Mouse (Mus musculus) c-Kit-negative CD71-positive TER-119-positive erythroid progenitor cells, embryonic 14.5 days (primary cell): ENCODE results near the gene Adamts12.

ENCODE experiments used
- DNase-seq: peaks from one replicate; pipeline ENCODE4 v3.0.0-alpha.2; 2013; ENCODE audit warnings: low read depth, low spot score

Gene Adamts12

DNA sequence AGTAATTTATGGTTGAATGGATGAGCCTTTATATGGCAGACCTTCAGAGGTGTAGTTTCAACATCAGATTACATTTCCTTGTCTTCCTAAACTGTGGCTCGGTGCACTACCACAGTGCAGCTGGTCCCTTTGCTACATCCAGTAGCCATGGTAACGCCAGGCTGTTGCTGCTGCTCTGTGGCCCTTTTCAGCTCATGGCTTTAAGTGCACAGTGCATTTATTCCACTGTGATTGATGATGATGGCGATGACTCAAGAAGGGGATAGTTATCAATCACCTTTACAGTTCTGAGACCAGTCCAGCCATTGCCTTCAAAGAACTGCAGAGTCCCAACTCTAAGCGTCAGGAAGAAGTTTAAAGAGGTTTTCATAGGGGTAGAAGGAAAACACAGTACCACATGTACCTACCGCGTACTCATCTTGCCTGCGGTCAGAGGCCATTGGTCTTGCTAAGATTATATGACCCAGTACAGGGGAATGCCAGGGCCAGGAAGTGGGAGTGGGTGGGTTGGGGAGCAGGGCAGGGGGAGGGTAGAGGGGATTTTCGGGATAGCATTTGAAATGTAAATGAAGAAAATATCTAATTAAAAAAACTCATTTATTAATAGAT, 18.5 kb downstream of the Adamts12 start:
- no peak for DNase-seq

DNA sequence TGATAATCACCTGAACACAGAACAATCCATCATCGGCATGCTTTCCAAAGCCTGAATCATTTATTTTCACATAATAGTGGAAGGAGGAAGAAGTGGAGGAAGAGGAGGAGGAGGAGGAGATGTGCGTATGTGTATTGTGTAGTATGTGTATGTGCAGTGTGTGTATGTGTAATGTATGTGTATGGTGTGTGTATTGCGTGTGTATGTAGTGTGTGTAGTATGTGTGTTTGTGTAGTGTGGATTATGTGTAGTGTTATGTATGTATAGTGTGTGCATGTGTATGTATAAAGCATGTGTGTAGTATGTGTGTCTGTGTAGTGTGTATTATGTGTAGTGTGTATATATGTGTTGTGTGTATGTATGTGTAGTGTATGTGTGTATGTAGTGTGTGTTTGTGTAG, 19.1 kb downstream of the Adamts12 start:
- DNase-seq, result no peak

DNA sequence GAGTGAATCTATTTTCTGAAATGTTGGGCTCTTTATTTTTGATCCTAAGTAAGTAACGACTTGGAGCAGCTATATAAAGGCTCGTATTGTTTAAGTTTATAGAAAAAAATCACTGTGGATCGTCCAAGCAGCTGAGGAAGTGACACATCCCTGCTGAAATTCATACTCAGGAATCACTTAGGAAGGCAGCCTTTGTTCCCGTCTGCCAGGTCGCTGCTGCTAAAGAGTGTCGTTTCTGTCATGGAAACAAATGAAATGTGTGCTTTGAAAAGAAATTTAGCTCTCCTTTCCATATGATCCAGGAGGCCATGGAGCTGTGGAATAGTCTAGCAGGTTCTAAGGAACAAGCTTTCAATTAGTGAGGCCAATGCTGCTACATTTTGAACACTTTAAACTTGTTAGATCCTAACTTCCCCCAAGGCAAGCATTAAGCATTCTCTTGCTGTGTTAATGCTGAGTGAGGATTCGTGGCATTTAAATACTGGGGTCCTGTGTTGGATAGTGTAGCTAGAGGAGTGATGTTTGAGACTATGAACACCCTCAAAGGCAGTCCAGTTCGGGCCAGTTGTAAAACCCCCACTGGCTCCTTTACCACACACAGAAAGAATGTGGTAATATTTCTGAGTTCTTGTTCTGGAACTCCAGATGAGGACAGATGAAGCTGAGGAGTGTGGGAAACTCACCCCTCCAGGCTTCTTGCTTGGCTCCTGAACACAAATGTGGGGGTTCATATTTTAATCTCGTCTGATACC, 19.8 kb downstream of the Adamts12 start:
- DNase-seq, result no peak

DNA sequence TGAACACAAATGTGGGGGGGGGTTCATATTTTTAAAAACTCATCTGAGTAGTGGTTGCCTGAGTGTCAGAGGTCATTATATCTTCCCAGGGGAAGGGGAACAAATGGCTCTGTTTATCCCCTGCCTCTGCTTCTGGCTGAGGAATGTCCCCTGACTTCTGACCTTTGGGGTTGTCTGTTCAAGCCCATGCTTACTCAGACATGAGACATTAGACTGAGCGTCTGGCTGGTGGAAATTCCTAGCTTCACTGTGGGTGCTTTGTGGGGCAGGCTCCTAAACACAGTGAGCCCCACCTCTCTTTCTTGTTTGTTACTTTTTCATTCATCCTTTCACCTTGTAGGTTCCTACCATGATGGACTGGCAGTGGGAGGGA, 20.4 kb downstream of the Adamts12 start:
- DNase-seq, result no peak

DNA sequence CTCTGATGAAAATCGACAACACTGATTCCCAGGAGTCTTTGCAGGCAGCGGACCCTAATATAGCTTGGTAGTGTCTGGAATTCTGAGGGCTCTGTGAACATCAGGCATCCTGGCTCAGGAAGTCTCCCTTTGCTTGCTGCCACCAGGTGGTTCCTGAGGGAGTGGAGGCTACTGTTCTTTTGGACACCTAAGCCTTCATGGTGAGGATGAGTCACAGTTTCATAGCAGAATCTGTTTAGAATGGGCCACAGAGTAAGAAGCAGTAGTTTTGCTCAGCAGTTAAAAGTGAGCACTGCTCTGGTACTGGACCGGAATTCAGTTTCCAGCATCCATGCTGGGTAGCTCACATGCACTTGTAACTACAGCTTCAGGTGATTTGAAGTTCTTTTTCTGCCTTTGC, 24.9 kb downstream of the Adamts12 start:
- DNase-seq, result no peak

DNA sequence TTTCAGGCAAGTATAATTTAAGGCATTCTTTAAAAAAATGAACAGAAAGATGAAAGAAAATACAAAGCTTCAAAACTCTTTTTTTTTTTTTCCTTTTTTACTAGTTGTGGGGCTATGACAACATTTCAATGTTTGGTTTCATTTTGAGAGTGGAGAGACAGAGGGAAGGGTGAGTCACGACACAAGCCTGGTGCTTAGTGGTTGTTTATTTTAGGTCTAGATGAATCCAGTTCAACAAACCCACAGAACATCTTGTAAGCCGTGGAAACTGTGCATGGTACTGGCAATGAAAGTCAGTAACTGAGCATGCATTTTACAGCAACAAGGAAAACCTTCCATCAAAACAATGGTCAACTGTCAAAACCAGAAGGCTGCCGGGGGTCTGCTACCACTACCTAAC, 31.0 kb downstream of the Adamts12 start:
- DNase-seq, result no peak

DNA sequence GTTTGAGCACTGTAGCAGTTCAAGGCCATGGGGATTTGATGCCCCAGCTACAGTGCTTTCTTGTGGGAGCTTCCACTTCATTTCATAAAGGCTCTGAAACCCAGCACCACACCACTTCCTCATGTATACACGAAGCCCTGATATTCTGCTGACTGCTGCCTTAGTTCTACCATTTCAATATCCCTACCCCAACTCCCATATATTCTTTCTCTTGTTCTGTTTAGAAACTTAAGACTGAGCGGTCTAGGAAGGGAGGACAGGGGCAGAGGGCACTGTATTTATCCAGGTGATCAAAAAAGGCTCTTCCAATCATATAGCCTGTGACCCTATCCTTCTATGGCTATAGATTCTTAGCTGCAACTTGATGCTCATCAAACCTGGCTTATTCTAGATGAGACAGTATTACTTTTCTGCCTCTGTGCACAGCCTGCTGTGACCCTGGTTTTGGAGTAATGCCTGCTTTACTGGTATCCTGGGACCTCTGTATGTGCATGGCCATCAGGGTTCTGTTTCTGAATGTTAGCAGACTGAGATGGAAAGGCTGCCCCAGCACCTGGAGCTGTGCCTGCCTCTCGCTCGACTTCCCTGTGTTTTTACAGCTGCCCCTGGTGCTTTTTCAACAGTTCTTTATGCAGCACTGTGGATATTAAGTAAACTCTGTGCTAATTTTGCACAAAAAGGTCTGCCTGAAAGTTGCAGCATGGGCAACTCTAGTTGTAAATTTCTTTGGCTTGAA, 33.5 kb downstream of the Adamts12 start:
- no peak for DNase-seq

DNA sequence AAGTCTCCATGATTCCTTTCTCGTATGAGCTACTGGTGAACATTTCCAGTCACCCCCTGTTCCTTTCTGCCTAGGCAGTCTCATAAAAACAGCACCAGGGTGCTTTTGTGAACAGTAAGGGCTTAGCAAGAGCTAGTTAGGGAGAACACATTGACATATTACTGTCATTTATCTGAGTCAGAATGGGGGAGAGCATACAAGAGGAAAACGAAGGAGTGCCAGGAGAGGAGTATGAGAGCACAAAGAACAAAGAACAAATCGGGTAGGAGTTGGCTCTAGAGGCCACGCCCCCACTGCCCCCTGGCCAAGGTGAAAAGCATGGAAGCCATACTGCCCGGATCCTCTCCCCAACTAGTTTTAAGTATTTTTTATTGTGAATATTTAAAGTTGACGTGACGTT, 34.4 kb downstream of the Adamts12 start:
- DNase-seq, result no peak

DNA sequence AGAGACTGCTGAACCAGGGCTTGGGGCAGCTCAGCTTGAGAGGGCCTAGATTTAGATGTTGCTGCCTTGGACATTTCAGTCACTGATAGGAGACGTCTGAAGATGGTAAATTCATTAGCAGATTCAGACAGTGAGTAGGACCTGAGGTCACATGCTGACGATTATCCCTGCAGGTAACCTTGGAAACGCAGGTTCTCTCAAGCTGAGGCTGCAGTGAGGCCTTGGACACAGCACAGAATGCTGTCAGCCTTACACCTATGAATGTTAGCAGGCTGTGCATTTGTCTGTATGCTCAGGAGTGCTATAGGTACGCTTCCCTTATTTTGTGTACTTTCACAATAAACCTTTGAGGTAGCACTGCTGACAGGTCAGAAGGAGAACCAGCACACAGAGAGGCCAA, 36.3 kb downstream of the Adamts12 start:
- DNase-seq, result no peak

DNA sequence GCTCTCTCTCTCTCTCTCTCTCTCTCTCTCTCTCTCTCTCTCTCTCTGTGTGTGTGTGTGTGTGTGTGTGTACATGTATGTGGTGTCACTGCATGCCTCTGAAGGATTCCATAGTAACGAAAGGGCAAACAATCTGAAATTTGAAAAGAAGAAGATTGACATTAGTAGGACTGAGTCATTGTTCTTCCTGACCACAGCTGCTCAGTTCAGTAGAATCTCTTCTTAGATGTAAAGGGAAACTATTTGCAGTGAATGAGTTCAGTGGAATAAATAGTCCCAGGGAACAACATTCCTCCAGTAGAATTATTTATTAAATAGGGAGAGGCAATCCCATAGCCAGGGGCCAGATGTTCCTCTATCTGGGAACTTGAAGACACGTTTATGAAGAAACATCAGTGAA, 40.5 kb downstream of the Adamts12 start:
- no peak for DNase-seq

DNA sequence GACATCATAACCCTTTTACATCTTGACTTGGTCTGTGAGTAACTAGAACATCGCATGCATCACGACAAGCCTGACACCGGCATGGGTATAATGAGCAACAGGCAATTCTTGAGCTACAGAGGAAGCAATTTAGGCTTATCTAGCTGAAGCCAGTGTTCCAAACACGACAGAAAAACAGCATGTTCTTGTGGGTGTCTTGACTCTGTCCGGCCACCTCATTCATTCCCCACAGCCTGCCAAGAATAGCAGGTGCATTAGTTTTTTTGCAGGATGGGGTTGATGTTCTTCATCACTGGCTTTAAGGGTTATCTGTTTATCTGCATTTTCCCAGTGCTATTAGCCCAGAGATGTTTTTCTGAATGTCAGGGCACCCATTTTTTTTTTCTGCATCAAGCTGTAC, 42.8 kb downstream of the Adamts12 start:
- no peak for DNase-seq

DNA sequence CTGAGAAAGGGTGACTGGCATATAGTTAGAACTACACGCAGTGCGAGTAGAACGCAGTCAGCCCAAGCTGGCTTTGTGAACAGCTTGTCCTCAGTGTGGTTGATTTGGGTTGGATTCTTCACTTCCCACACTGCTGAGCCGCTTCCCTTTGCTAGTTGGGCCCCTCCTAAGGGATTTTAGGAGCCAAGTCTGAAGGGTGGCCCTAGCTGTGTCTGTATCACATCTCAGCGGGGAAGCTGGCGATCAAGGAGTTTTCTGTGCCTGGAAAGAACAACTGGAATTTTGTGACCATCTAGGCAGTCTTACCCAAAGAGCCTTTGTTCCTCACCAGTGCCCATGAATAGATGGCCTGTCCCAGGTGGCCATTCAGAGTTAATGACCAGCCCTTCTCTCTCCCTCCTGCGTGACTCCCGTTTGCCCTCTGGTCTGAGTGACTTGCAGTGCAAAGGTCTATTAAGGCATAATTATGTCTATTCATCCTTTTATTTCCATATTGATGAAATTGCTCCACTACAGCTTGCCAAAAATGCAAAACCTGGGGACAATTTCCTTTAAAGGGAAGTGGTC, 50.1 kb downstream of the Adamts12 start:
- no peak for DNase-seq

DNA sequence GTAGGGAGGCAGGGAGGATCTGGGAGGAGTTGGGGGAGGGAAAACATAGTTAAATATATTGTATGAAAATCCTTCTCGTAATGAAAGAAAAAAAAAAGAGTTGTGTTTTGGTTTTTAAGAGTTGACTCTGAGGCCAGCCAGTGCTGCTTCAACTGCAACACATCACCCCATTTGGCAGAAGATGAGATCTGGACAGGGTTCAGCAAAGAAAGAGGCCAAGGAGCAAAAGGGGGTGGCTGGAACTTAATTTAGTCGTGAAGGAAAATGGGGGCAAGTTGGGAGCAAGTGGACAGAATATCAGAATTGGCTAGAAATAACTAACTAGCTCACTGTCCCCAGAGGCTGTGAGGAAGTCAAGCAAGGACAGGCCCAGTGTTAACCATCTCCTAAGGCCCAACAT, 51.7 kb downstream of the Adamts12 start:
- no peak for DNase-seq

DNA sequence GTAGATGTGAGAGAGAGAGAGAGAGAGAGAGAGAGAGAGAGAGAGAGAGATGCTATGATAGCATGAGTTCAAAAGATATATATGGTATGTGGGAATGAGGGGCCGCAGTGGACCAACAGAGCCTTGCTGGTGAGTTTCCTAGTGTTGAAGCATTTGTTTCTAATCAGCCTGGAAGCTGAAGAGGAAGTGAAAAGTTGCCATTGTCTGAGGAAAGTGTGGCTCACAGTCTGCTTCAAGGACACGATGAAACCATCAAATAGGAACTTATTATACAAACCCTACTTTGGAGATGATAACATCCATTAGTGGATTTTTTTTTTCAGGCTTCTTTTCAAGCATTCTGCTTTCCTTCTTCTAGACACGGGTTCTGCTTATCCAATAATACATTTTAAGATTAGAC, 52.3 kb downstream of the Adamts12 start:
- no peak for DNase-seq

DNA sequence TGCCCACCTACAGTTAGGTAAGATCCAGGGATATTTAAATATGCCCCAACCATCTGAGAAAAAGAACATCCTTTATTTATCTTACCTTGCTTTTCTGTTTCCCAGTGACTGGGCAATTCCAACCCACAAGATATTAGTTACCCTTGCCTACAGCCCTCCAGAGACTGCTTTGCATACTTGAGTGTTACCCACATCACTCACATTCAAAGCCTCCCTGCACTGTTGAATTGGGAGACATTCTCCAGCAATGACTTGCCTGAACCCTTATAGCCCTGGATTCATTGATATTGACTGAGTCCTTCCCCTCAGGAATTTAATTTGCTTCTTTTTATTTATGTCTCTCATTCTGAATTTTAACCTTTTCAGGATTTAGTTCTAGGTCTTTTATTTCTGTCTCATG, 53.8 kb downstream of the Adamts12 start:
- DNase-seq, result no peak

DNA sequence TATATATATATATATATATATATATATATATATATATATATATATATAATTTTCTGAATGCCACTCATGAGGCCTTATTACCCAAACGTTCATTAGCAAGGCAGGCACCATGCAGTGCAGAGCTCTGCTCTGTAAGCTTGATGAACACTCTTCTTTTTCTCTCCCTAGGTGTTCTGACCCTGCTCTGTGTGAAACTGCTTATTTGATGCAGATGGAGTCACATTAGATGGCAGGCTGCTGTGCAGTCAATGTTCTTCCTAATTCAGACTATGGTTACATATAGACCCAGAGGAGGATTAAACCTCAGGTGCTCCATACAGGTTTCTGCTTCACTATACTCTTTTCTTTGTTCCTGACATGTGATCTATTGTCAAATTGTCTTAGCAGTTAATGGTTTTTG, 57.1 kb downstream of the Adamts12 start:
- no peak for DNase-seq

DNA sequence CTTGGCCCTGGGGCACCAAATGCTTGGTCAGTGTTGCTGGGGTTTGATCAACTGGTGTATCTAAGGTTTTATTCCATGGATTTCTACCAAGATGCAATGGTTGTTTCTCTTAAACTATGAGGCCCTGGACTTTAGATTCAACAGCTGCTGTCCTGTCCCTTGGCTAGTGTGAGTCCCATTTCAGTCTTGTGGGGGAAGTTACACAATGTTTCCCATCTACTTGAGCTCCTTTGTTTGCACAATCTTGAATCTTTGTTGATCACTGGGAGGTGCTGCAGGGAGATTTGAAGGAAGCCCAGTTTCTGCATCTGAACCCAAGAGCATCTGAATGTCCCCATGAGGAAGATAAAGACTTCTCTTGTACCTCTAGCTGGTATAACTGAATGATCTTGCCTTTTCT, 60.8 kb downstream of the Adamts12 start:
- no peak for DNase-seq

DNA sequence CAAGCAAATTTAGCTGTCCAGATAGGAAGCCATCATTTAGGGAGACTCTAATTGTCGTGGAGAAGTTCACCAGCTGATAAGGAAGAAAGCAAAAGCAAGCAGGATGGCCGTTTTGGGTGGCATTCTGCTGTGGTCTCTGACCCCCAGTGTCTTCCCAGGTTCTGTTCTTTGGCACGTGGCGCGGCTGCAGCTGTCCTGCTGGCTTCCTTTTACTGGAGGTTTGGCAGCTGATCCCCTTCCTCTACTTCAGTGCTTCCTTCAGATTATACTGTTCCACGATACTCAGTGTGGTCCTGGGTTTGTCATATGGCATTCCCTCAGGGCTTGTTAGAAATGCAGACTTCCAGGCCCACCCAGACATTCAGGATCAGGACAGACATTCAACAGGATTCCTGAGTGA, 63.9 kb downstream of the Adamts12 start:
- no peak for DNase-seq

DNA sequence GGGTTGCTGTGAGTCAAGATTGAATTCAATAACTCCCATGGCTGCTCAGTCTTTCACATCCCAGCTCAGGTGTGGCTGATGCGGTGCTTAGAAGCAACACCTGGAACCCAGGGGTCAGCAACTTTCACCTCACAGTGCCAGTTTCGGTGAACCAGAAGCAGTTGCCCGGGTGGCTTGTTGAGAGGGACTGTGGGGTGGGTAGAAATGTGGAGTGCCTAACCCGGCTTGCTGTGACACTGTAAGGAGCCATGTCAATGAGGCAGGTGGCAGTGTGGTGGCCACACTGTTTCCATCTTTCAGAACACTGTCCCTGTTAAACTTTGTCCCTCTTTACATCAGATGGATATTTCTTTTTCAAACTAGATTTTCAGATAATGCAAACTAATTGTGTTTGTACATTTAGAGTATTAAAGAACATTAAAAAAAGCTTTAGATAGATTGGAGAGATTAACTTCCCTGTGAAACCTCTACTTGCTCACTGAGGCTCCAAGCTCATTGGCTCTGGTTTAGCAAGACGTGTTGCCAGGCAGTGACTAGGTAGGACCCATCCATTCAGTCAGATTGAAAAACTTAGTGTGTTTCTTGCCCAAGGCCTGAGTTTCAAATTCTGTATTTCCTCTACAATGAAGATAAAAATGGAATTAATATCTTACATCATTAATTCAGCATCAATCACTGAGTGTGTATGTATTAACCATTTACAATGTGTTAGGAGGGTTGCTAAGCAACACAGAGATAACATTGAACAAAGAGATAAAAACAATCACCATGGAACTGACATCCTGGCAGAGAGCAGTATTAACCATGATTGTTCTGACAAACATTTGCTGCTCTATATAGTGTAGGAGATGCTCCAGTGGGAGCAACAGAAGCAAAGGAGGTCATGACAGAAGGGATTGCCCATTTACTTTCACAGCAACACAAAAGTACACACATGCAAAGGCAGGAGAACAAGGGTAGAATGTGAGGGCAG, 68.3 kb downstream of the Adamts12 start:
- no peak for DNase-seq

DNA sequence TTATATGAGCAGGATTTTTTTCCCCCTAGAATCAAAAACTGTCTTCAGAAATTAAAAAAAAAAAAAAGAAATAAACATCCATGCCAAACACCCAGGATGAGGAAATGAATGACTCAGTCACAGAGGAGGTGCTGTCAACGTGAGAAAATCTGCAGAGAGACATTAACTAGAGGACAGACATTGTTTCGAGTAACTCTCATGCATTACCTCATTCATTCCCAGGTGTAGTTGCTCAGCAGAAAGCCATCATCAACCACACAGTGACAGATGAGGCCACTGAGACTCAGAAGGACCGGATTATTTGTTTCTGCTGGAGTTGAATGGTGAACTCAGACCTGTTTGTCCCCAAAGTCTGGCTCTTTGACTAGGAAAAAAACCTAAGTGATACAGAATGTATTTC, 81.0 kb downstream of the Adamts12 start:
- no peak for DNase-seq

DNA sequence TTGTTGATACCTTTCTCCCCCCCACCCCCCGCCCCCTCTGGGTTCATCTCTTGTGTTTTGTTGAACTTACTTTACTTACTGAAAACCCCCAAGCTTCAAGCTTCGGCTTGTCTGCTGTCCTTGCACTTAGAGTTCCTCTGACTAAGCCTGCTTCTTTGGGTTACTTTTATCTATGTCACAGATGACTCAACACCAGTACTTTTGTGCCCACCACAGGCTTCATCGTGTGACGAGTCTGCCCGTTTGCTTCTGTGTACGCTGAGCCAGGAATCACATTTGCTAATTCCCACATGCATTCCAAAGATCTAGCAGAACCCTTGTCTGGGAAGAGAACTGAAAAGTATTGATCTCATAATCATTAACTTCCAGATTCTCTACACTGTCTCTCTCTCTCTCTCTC, 94.8 kb downstream of the Adamts12 start:
- no peak for DNase-seq

DNA sequence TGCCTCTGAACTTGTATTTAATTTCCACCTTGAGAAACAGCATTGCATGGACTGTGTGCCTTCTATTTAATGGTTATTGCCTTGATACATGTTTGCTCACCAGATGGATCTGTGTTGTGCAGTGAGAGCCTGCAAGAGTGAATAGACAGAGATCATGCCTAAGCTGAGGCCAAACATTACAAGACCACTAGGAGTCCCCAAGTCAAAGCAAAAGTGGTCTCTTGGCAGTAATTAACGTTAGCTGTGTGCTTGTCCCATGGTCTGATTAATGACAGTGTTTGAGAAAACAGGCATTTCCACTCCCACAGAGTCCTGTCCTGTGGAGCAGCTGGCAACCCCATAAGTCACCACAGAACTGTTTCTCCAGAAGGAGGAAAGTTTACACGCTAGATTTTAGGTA, 96.2 kb downstream of the Adamts12 start:
- no peak for DNase-seq
